Mouse (Mus musculus): ENCODE data around the gene Gpbp1. TPM values are rescaled to one million over a fixed set of nuclear protein-coding genes. Genes with fewer than 3 reads are reported as not detected.

The Gpbp1 gene
- polyA plus RNA-seq, 1 experiment from 2014 or later: 33.5 TPM

DNA sequence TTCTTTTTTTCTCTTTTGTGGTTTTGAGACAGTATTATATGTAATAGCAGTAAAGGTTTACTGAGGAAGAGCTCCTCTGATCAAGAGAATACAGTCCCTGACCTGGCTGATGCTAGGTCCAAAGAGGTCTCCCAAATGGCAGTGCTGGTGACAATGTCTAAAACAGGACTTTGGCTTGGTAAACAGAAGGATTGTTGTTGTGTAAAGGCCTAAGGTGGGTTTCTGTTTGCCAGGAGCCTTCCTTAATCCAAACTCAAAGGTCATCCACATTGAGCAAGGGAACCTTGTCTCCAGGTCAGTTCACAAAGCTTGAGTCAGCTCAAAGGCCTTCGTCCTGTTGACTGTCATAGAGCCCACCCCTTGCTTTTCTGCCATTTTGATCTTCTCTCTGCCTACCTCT is 41.8 kb upstream of the Gpbp1 start:
- no peak for ATAC-seq (ENCODE audit: low FRiP score, low TSS enrichment)
- Histone ChIP-seq H3K9me3 (ENCODE audit: control insufficient read depth, low read length) (no peaks in the 10 kb centered on the region), H3K4me2 (replicated peaks; ENCODE audit: low read depth) (no peak overlapping the region), H3K4me3 (ENCODE audit: low read depth, low read length) (no peak overlapping the region), H3K9ac (ENCODE audit: low read length) (no peak overlapping the region), H3K36me3 (ENCODE audit: control insufficient read depth, insufficient read depth, low read length) (no peaks in the 10 kb centered on the region), H3K4me1 (replicated peaks; ENCODE audit: control insufficient read depth, insufficient read depth) (no peaks in the 10 kb centered on the region), H3K27me3 (ENCODE audit: control insufficient read depth, insufficient read depth, low read length) (no peaks in the 10 kb centered on the region), H3K27ac (replicated peaks) (no peak overlapping the region)
- no peak for TF ChIP-seq EP300 (optimal IDR thresholded peaks at IDR 0.05)
- no peak for TF ChIP-seq CTCF (IDR thresholded peaks at IDR 0.05; ENCODE audit: low read depth)
- DNase-seq (ENCODE audit: low spot score): no peak
- 83% methylated on average over 1 of the region's 1 CpGs for WGBS

GRCm38 (mm10) chr13:111524277-111524676 is 34.4 kb upstream of the Gpbp1 start:
- WGBS: 95% methylated on average over 2 of the region's 2 CpGs
- no peaks in the 10 kb centered on the region for H3K9me3 ChIP-seq (ENCODE audit: control insufficient read depth, low read length)

DNA sequence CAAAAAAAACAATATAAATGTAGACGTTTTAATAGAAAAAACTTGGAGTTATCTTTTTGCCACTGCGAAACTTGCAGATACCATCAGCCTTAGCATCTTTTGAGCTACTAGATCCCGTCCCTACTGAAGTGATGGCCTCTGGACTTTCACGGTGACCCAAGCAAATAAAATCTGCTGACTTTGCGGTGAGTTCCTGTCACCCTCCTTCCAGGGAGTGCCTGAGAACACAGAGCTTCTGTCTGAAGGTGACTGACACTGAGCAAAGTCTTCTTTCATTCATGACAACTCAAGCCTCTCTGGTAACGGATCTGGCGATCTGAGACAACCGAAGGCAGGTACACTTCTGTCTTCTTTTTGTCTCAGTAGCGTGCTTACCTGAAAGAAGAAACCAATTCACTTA is 32.4 kb upstream of the Gpbp1 start:
- DNase-seq (ENCODE audit: low spot score) (no peak), ATAC-seq (ENCODE audit: low FRiP score, low TSS enrichment) (no peak)
- TF ChIP-seq EP300 (optimal IDR thresholded peaks at IDR 0.05) (no peak), CTCF (IDR thresholded peaks at IDR 0.05; ENCODE audit: low read depth) (no peak)
- no peaks in the 10 kb centered on the region for H3K36me3 ChIP-seq (ENCODE audit: control insufficient read depth, insufficient read depth, low read length)
- no peaks in the 10 kb centered on the region for H3K9me3 ChIP-seq (ENCODE audit: control insufficient read depth, low read length)
- H3K4me1 ChIP-seq (replicated peaks; ENCODE audit: control insufficient read depth, insufficient read depth): no peaks in the 10 kb centered on the region
- no peak overlapping the region for H3K4me2 ChIP-seq (replicated peaks; ENCODE audit: low read depth)
- no peaks in the 10 kb centered on the region for H3K27me3 ChIP-seq (ENCODE audit: control insufficient read depth, insufficient read depth, low read length)
- H3K27ac ChIP-seq (replicated peaks): no peak overlapping the region
- H3K9ac ChIP-seq (ENCODE audit: low read length): no peak overlapping the region
- H3K4me3 ChIP-seq (ENCODE audit: low read depth, low read length): no peak overlapping the region
- 65% methylated on average over 9 of the region's 9 CpGs for WGBS

More at GRCm38 (mm10) chr13:111524277-111524676, 34.4 kb upstream of the Gpbp1 start:
- Histone ChIP-seq H3K4me3 (ENCODE audit: low read depth, low read length) (no peak overlapping the region), H3K4me1 (replicated peaks; ENCODE audit: control insufficient read depth, insufficient read depth) (no peaks in the 10 kb centered on the region), H3K9ac (ENCODE audit: low read length) (no peak overlapping the region), H3K27me3 (ENCODE audit: control insufficient read depth, insufficient read depth, low read length) (no peaks in the 10 kb centered on the region), H3K4me2 (replicated peaks; ENCODE audit: low read depth) (no peak overlapping the region), H3K27ac (replicated peaks) (no peak overlapping the region), H3K36me3 (ENCODE audit: control insufficient read depth, insufficient read depth, low read length) (no peaks in the 10 kb centered on the region)
- DNase-seq (ENCODE audit: low spot score): no peak
- no peak for ATAC-seq (ENCODE audit: low FRiP score, low TSS enrichment)
- TF ChIP-seq CTCF (IDR thresholded peaks at IDR 0.05; ENCODE audit: low read depth) (no peak), EP300 (optimal IDR thresholded peaks at IDR 0.05) (no peak)

DNA sequence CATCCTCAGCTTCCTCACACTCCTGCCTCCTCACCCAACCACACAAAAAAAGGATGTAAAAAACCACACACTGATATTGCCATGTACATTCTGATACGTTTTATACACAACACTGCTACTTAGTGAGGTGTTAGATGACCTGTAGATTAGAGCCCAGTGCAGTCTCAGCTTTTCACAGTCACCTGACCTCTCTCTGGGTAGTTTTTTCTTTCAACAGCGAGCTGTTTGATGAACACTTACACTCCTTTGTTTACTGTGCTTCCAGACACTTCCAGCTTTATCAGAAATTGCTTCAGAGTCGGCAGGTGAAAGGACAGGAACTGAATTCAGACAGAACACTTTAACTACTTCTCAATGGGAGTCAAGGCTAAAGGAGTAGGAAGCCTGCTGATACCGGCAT is 30.5 kb upstream of the Gpbp1 start:
- Histone ChIP-seq H3K27me3 (ENCODE audit: control insufficient read depth, insufficient read depth, low read length) (no peaks in the 10 kb centered on the region), H3K4me3 (ENCODE audit: low read depth, low read length) (no peak overlapping the region), H3K4me1 (replicated peaks; ENCODE audit: control insufficient read depth, insufficient read depth) (no peaks in the 10 kb centered on the region), H3K9ac (ENCODE audit: low read length) (no peak overlapping the region), H3K4me2 (replicated peaks; ENCODE audit: low read depth) (no peak overlapping the region), H3K36me3 (ENCODE audit: control insufficient read depth, insufficient read depth, low read length) (no peaks in the 10 kb centered on the region), H3K9me3 (ENCODE audit: control insufficient read depth, low read length) (no peaks in the 10 kb centered on the region), H3K27ac (replicated peaks) (no peak overlapping the region)
- peak; percentile 27 for DNase-seq (ENCODE audit: low spot score)
- peak; percentile 90 for ATAC-seq (ENCODE audit: low FRiP score, low TSS enrichment)
- no peak for TF ChIP-seq CTCF (IDR thresholded peaks at IDR 0.05; ENCODE audit: low read depth)
- 26% methylated on average over 4 of the region's 4 CpGs for WGBS

- 63% methylated on average over 5 of the region's 5 CpGs for WGBS
- Histone ChIP-seq H3K9ac (ENCODE audit: low read length) (no peak overlapping the region), H3K4me2 (replicated peaks; ENCODE audit: low read depth) (no peak overlapping the region), H3K9me3 (ENCODE audit: control insufficient read depth, low read length) (no peaks in the 10 kb centered on the region), H3K36me3 (ENCODE audit: control insufficient read depth, insufficient read depth, low read length) (no peaks in the 10 kb centered on the region), H3K27ac (replicated peaks) (no peak overlapping the region), H3K4me1 (replicated peaks; ENCODE audit: control insufficient read depth, insufficient read depth) (no peaks in the 10 kb centered on the region), H3K27me3 (ENCODE audit: control insufficient read depth, insufficient read depth, low read length) (no peaks in the 10 kb centered on the region), H3K4me3 (ENCODE audit: low read depth, low read length) (no peak overlapping the region)
- TF ChIP-seq EP300 (optimal IDR thresholded peaks at IDR 0.05) (no peak), CTCF (IDR thresholded peaks at IDR 0.05; ENCODE audit: low read depth) (no peak)
- no peak for ATAC-seq (ENCODE audit: low FRiP score, low TSS enrichment)
- DNase-seq (ENCODE audit: low spot score): no peak
These were observed 28.4 kb upstream of the Gpbp1 start for GRCm38 (mm10) chr13:111518332-111518731.

GRCm38 (mm10) chr13:111516385-111517150 is 26.7 kb upstream of the Gpbp1 start:
- DNase-seq (ENCODE audit: low spot score): no peak
- ATAC-seq (ENCODE audit: low FRiP score, low TSS enrichment): no peak
- no peak for TF ChIP-seq EP300 (optimal IDR thresholded peaks at IDR 0.05)
- TF ChIP-seq CTCF (IDR thresholded peaks at IDR 0.05; ENCODE audit: low read depth): no peak
- 76% methylated on average over 7 of the region's 7 CpGs for WGBS
- Histone ChIP-seq H3K9ac (ENCODE audit: low read length) (no peak overlapping the region), H3K27ac (replicated peaks) (no peak overlapping the region), H3K36me3 (ENCODE audit: control insufficient read depth, insufficient read depth, low read length) (no peaks in the 10 kb centered on the region), H3K9me3 (ENCODE audit: control insufficient read depth, low read length) (no peaks in the 10 kb centered on the region), H3K27me3 (ENCODE audit: control insufficient read depth, insufficient read depth, low read length) (no peaks in the 10 kb centered on the region), H3K4me3 (ENCODE audit: low read depth, low read length) (no peak overlapping the region), H3K4me1 (replicated peaks; ENCODE audit: control insufficient read depth, insufficient read depth) (no peaks in the 10 kb centered on the region), H3K4me2 (replicated peaks; ENCODE audit: low read depth) (no peak overlapping the region)
